Mouse (Mus musculus) myocyte (in vitro differentiated cells): ENCODE results near the gene Vmn1r87. TPM values are rescaled to one million over a fixed set of nuclear protein-coding genes. Genes with fewer than 3 reads are reported as not detected.

ENCODE experiments used
- H3K27me3 ChIP-seq: one replicate; pipeline ENCODE4 v1.6.1; 2011; ENCODE audit not compliant: control insufficient read depth, insufficient read depth, insufficient read length
- H3K36me3 ChIP-seq: one replicate; pipeline ENCODE4 v1.6.1; 2011; ENCODE audit not compliant: control insufficient read depth, insufficient read depth
- H3K4me2 ChIP-seq: one replicate; pipeline ENCODE4 v1.6.1; 2011; ENCODE audit warnings: low read depth, control low read depth
- H3K4me3 ChIP-seq: one replicate; pipeline ENCODE4 v1.5.1; 2011; ENCODE audit warnings: mild to moderate bottlenecking, control low read depth, moderate library complexity
- H3K79me2 ChIP-seq: one replicate; pipeline ENCODE4 v1.6.1; 2011; ENCODE audit not compliant: control insufficient read depth, insufficient read depth
- H3ac ChIP-seq: one replicate; pipeline ENCODE4 v1.6.1; 2011; ENCODE audit not compliant: control insufficient read depth, insufficient read length
- CEBPB ChIP-seq: IDR thresholded peaks from 2 replicates; pipeline ENCODE4 v1.6.1; 2011; ENCODE audit warnings: mild to moderate bottlenecking, moderate library complexity; ENCODE audit not compliant: poor library complexity, insufficient read depth, severe bottlenecking
- E2F4 ChIP-seq: IDR thresholded peaks from one replicate; pipeline ENCODE4 v1.6.1; 2011; ENCODE audit warnings: mild to moderate bottlenecking, control low read depth, moderate library complexity; ENCODE audit not compliant: insufficient read depth
- MAX ChIP-seq: IDR thresholded peaks from one replicate; pipeline ENCODE4 v1.6.1; 2011; ENCODE audit warnings: low read depth, mild to moderate bottlenecking, control low read depth
- MYOG ChIP-seq, 3 experiments: IDR thresholded peaks; one replicate each; pipeline ENCODE4 v1.6.1; 2011; ENCODE audit warnings: control low read depth in 2 of 3, low read depth in 2 of 3, mild to moderate bottlenecking in 2 of 3; ENCODE audit not compliant: insufficient read length in 2 of 3, control insufficient read depth in 1 of 3, insufficient read depth in 1 of 3
- POLR2A ChIP-seq: IDR thresholded peaks from one replicate; pipeline ENCODE4 v1.6.1; 2011; ENCODE audit warnings: low read depth, mild to moderate bottlenecking, control low read depth, moderate library complexity; ENCODE audit not compliant: insufficient read length
- REST ChIP-seq: IDR thresholded peaks from one replicate; pipeline ENCODE4 v1.6.1; 2011; ENCODE audit warnings: mild to moderate bottlenecking, control low read depth, moderate library complexity; ENCODE audit not compliant: insufficient read depth, insufficient read length
- SRF ChIP-seq: IDR thresholded peaks from one replicate; pipeline ENCODE4 v1.6.1; 2011; ENCODE audit warnings: low read depth; ENCODE audit not compliant: control insufficient read depth, insufficient read length
- TCF3 ChIP-seq: IDR thresholded peaks from one replicate; pipeline ENCODE4 v1.6.1; 2011; ENCODE audit warnings: low read depth, control low read depth; ENCODE audit not compliant: insufficient read length
- USF1 ChIP-seq: IDR thresholded peaks from one replicate; pipeline ENCODE4 v1.6.1; 2011; ENCODE audit warnings: low read depth, mild to moderate bottlenecking, control low read depth, moderate library complexity
- polyA plus RNA-seq: library from polyadenylated mRNA; unstranded; fragments of >200 nt; fragmentation: generic; extraction: Trizol; gene quantifications from one replicate; pipeline ENCODE4 v1.2.1, GENCODE M21; 2012; ENCODE audit warnings: missing spikeins

The Vmn1r87 gene
- polyA plus RNA-seq, 1 experiment: not detected

DNA sequence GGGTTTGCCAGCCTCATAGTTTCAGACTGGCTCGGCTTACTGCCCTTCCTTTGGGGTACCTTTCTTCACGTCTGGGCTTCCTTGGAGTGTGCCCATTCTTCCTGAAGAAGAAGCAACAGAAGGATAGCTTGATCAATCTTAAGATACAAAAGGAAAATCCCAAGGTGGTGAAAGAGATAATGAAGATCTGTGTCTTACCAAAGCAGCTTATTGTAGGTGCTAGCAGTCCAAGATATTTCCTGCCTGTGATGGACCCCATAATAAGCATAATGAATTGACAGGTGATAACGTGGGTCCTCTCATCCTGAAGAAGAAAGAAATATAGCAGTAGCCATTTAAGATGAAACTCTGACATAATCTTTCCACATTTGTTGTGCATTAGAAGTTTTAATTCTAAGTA, 44.9 kb downstream of the Vmn1r87 start, which contains the start of gene Vmn1r85:
TSS of gene Vmn1r85 (minus strand) at position 101 of the 400 bp plus-strand sequence.
- no peak within 1 kb of the TSS for H3K4me3 ChIP-seq
- TF ChIP-seq MAX (no peak), REST (no peak), E2F4 (no peak), TCF3 (no peak), CEBPB (no peak), MYOG (IDR thresholded peaks at IDR 0.05; ENCODE audit: control insufficient read depth in 1 of 3, insufficient read depth in 1 of 3, insufficient read length in 2 of 3, low read depth in 2 of 3) (no peak), USF1 (no peak), POLR2A (no peak), SRF (no peak)
- no peak within 1 kb of the TSS for H3ac ChIP-seq
- H3K27me3 ChIP-seq: no peaks in the 10 kb centered on the region
- no peaks in the 10 kb centered on the region for H3K36me3 ChIP-seq
- H3K79me2 ChIP-seq: no peaks in the 10 kb centered on the region
- no peak within 1 kb of the TSS for H3K4me2 ChIP-seq

Other genes starting within 250 kb of the Vmn1r87 start
- 3.1 TPM for gene Zscan22, start 242.3 kb downstream of the Vmn1r87 start, polyA plus RNA-seq
- 2,432 TPM for gene Rps5, start 217.9 kb downstream of the Vmn1r87 start, polyA plus RNA-seq
- gene Rnf225, start 212.7 kb downstream of the Vmn1r87 start, polyA plus RNA-seq: 0.91 TPM
- 1.9 TPM for gene Zfp324, start 174.3 kb downstream of the Vmn1r87 start, polyA plus RNA-seq
- gene Zfp446, start 162.3 kb downstream of the Vmn1r87 start, polyA plus RNA-seq: 1.7 TPM
- not detected for gene Slc27a5, start 142.0 kb downstream of the Vmn1r87 start, polyA plus RNA-seq
- gene Trim28, start 141.0 kb downstream of the Vmn1r87 start, polyA plus RNA-seq: 252 TPM
- gene Zbtb45, start 130.1 kb downstream of the Vmn1r87 start, polyA plus RNA-seq: 8.2 TPM
- gene Chmp2a, start 105.3 kb downstream of the Vmn1r87 start, polyA plus RNA-seq: 189 TPM
- 227 TPM for gene Ube2m, start 101.9 kb downstream of the Vmn1r87 start, polyA plus RNA-seq
- 0.37 TPM for gene Mzf1, start 85.4 kb downstream of the Vmn1r87 start, polyA plus RNA-seq
- gene Vmn1r85, start 45.0 kb downstream of the Vmn1r87 start, polyA plus RNA-seq: not detected
- gene Vmn1r86, start 20.2 kb downstream of the Vmn1r87 start, polyA plus RNA-seq: not detected
- gene Vmn1r88, start 19.4 kb upstream of the Vmn1r87 start, polyA plus RNA-seq: not detected
- gene Vmn1r89, start 72.9 kb upstream of the Vmn1r87 start, polyA plus RNA-seq: not detected
- gene Lig1, start 137.1 kb upstream of the Vmn1r87 start, polyA plus RNA-seq: 17.5 TPM
- gene Zswim9, start 138.6 kb upstream of the Vmn1r87 start, polyA plus RNA-seq: 3.2 TPM
- 0.01 TPM for gene Pla2g4c, start 184.5 kb upstream of the Vmn1r87 start, polyA plus RNA-seq